In genomic region chr2:49358839-49359520, GRCm38 (mm10) we compare ENCODE assay signal across 9 mouse cellular contexts.
DNase-seq lines count a peak whose midpoint lies in the region; ATAC-seq and TF ChIP-seq lines count a peak whose summit lies in the region.
"Had no signal": no experiment of that assay in that cellular context is flagged by ENCODE, and none has a peak within 500 bp of the region (broad histone marks: within the 10 kb centered on the region; RNA-seq: fewer than 3 reads in every experiment).

No protein-coding gene starts in this region.

- TF ChIP-seq CTCF in intestine, postnatal 0 days (IDR thresholded peaks at IDR 0.05; ENCODE audit: low read depth), result peak; percentile 75
- TF ChIP-seq CTCF in lung, adult 2 months (IDR thresholded peaks at IDR 0.05; ENCODE audit: insufficient read depth, low read length), result peak; percentile 40

- H3K27me3 ChIP-seq in forebrain, embryonic 14.5 days (replicated peaks; ENCODE audit: control insufficient read depth, insufficient read depth, low read length), result no peaks in the 10 kb centered on the region
- no peaks in the 10 kb centered on the region for H3K27me3 ChIP-seq in forebrain, embryonic 16.5 days (replicated peaks; ENCODE audit: control insufficient read depth, insufficient read depth, low read length)
- H3K27me3 ChIP-seq in intestine, postnatal 0 days (replicated peaks; ENCODE audit: control insufficient read depth, insufficient read depth, low read length), result no peaks in the 10 kb centered on the region
- H3K27me3 ChIP-seq: heart, embryonic 13.5 days had no signal

- H3K4me3 ChIP-seq in forebrain, embryonic 14.5 days (ENCODE audit: low read depth, low read length), result no peak overlapping the region
- H3K4me3 ChIP-seq in forebrain, embryonic 16.5 days (replicated peaks; ENCODE audit: low read length), result no peak overlapping the region
- H3K4me3 ChIP-seq in intestine, postnatal 0 days (ENCODE audit: low read depth, low read length), result no peak overlapping the region
- H3K4me3 ChIP-seq in lung, adult 2 months (replicated peaks; ENCODE audit: extremely low read depth, low read depth, low read length), result no peak overlapping the region
- H3K4me3 ChIP-seq: heart, embryonic 13.5 days had no signal

- no peak overlapping the region for H3K4me2 ChIP-seq in forebrain, embryonic 14.5 days (ENCODE audit: low read length)
- no peak overlapping the region for H3K4me2 ChIP-seq in forebrain, embryonic 16.5 days (ENCODE audit: low read length)
- no peak overlapping the region for H3K4me2 ChIP-seq in intestine, postnatal 0 days (replicated peaks; ENCODE audit: low read depth)
- H3K4me2 ChIP-seq: heart, embryonic 13.5 days had no signal

- ATAC-seq in forebrain, embryonic 14.5 days, result no peak
- ATAC-seq in forebrain, embryonic 16.5 days, result no peak
- no peak for ATAC-seq in intestine, postnatal 0 days

- WGBS in forebrain, embryonic 14.5 days, result 71% methylated on average over 4 of the region's 4 CpGs
- WGBS in forebrain, embryonic 16.5 days, result 67% methylated on average over 4 of the region's 4 CpGs
- 67% methylated on average over 4 of the region's 4 CpGs for WGBS in intestine, postnatal 0 days
- 73% methylated on average over 4 of the region's 4 CpGs for WGBS in lung, adult 2 months

- H3K9ac ChIP-seq in forebrain, embryonic 14.5 days (ENCODE audit: low read length), result no peak overlapping the region
- no peak overlapping the region for H3K9ac ChIP-seq in forebrain, embryonic 16.5 days (replicated peaks; ENCODE audit: low read depth, low read length)
- H3K9ac ChIP-seq in intestine, postnatal 0 days (ENCODE audit: low read depth, low read length), result no peak overlapping the region
- H3K9ac ChIP-seq: heart, embryonic 13.5 days had no signal

- no peaks in the 10 kb centered on the region for H3K9me3 ChIP-seq in forebrain, embryonic 14.5 days (replicated peaks; ENCODE audit: control insufficient read depth, low read length)
- no peaks in the 10 kb centered on the region for H3K9me3 ChIP-seq in forebrain, embryonic 16.5 days (ENCODE audit: control insufficient read depth, low read length)
- no peaks in the 10 kb centered on the region for H3K9me3 ChIP-seq in intestine, postnatal 0 days (ENCODE audit: control insufficient read depth)
- H3K9me3 ChIP-seq: heart, embryonic 13.5 days had no signal

- no peaks in the 10 kb centered on the region for H3K4me1 ChIP-seq in forebrain, embryonic 14.5 days (ENCODE audit: control insufficient read depth, insufficient read depth, low read length)
- H3K4me1 ChIP-seq in forebrain, embryonic 16.5 days (replicated peaks; ENCODE audit: control insufficient read depth, insufficient read depth, low read length), result no peaks in the 10 kb centered on the region
- H3K4me1 ChIP-seq in intestine, postnatal 0 days (replicated peaks; ENCODE audit: control insufficient read depth, insufficient read depth, low read length), result no peaks in the 10 kb centered on the region
- H3K4me1 ChIP-seq in lung, adult 2 months (ENCODE audit: control insufficient read depth, insufficient read depth, low read length), result no peaks in the 10 kb centered on the region

- TF ChIP-seq POLR2A in lung, adult 2 months (IDR thresholded peaks at IDR 0.05; ENCODE audit: borderline replicate concordance, extremely low read depth, low read depth, low read length), result no peak

- H3K36me3 ChIP-seq in forebrain, embryonic 14.5 days (ENCODE audit: control insufficient read depth, insufficient read depth, low read length), result no peaks in the 10 kb centered on the region
- H3K36me3 ChIP-seq in forebrain, embryonic 16.5 days (ENCODE audit: control insufficient read depth, insufficient read depth), result no peaks in the 10 kb centered on the region
- no peaks in the 10 kb centered on the region for H3K36me3 ChIP-seq in intestine, postnatal 0 days (ENCODE audit: control insufficient read depth, insufficient read depth)
- H3K36me3 ChIP-seq: heart, embryonic 13.5 days had no signal

- H3K27ac ChIP-seq in forebrain, embryonic 14.5 days (ENCODE audit: low read depth, low read length), result no peak overlapping the region
- no peak overlapping the region for H3K27ac ChIP-seq in forebrain, embryonic 16.5 days (ENCODE audit: low read length)
- no peak overlapping the region for H3K27ac ChIP-seq in intestine, postnatal 0 days (ENCODE audit: low read depth, low read length)
- H3K27ac ChIP-seq: heart, embryonic 13.5 days had no signal

- DNase-seq in forebrain, embryonic 14.5 days (ENCODE audit: low spot score), result peak; percentile 37
- peak; percentile 65 for DNase-seq in 3T3-L1 (ENCODE audit: low read depth, low spot score)
- DNase-seq in adrenal gland, postnatal 14 days, result peak; percentile 52
- DNase-seq in embryo, embryonic 9.5 days (ENCODE audit: extremely low spot score), result peak; percentile 44
- DNase-seq in lung, adult 2 months, result peak; percentile 36
- DNase-seq in spleen, postnatal 36 days (ENCODE audit: low spot score in 2 of 2), result peak; percentile 32 to 40
